Mouse (Mus musculus) thymus, postnatal 36 days (tissue): ENCODE data around the gene Uchl1.

ENCODE experiments used
- DNase-seq, 2 experiments: peaks; one replicate each; pipeline ENCODE4 v3.0.0; 2022; ENCODE audit warnings: mixed read lengths in 2 of 2

Gene Uchl1

DNA sequence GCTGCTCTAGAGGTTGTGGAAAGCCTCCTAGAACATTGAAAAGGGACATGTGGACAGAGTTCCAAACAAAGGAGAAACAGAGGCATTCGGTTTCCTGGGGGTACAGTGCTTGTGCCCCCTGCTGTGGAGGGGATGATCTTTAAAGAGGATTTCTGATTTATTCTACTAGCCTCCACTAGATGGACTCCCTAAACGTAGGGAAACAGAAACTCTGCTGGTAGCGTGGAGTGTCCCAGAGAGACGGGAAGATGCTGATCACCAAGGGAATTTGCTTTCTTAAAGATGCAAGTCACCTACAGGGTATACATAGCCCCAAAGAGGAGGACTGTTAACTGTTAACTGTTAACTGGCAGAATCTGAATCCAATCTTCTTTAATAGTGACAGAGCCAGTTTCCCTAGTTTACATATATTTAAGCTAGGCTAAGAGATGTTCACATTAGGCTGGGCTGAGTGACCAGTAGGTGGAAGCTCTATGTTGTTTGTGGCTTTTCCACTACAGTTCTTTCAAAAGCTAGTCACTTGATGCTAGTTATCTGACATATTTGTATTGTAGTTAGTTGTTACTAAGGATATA, 34.6 kb downstream of the Uchl1 start:
- no peak for DNase-seq

DNA sequence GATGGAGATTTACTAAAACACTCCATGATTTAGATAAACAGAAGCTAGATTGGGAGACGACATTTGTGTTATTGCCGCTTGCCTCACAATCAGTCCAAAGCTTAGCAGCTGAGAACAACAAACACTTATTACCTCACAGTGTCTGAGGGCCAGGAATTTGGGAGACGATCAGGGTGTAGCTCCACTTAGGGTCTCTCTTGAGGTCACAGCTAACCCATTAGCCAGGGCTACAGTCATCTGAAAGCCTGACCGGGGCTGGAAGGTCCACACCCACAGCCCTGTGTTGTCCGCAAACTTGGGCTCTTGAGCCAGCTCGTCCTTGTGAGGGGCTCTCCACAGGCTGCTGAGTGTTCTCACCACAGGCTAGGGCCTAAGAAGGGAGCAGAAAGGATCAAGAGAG, 36.9 kb downstream of the Uchl1 start:
- no peak for DNase-seq

DNA sequence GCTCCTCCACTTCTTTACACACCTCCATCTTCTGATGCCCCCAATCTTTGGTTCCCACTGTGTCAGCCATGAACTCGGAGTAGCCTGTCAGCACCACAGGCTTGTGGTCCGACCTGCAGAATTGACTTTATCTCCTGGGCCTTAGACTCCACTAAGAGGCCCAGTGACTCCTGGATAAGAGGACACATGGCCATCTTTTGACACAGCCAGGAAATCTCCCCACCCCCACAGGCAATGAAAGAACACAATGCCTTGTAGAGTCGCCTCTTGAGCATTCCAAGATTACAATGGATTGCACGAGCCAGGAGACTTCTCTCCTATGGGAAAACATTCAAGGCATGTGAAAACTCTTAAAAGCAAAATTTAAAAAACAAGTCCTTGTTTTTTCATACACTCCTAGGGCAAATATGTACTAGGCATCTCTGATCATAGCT, 39.6 kb downstream of the Uchl1 start:
- no peak for DNase-seq

- DNase-seq: no peak
Measured at GRCm38 (mm10) chr5:66717931-66718330, 42.0 kb downstream of the Uchl1 start.

GRCm38 (mm10) chr5:66718413-66718812, 42.5 kb downstream of the Uchl1 start:
- no peak for DNase-seq

DNA sequence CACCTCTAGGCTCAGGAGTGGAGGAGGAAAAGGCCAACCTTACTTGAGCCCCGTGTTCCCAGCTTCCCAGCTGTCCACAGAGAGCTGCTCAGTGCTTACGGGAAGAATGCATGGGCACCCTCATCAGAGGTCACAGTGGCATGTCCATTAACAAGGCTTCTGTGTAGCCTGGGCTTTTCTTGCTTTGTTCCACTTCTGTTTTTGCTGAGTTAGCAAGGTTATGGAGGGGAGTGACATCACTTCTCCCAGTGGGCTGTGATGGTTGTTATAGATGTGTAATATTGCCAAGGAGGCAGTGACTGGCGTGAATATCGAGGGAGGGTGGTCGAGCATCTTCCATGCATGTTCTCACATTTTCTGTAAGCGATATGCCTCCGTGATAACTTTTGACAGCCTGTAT, 43.0 kb downstream of the Uchl1 start:
- DNase-seq: no peak

DNA sequence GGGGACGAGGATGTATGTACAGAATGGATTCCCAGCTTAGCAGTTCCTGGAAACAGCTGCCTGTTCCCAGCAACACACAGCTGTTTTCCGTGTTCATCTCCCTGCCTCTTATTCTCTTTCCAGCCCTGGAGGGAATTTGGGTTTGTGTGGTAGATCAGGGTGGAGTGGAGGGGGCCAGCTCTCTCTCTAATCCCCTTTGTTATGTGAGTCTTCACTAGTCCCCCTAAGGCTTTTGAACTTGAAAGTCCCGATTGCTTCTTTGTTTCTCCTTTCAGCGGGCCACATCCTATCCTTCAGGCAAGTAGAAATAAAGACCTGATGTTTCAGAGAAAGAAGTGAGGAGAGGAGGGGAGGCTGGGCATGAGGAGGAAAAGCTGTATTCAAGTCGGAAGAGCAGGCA, 45.0 kb downstream of the Uchl1 start:
- no peak for DNase-seq

DNA sequence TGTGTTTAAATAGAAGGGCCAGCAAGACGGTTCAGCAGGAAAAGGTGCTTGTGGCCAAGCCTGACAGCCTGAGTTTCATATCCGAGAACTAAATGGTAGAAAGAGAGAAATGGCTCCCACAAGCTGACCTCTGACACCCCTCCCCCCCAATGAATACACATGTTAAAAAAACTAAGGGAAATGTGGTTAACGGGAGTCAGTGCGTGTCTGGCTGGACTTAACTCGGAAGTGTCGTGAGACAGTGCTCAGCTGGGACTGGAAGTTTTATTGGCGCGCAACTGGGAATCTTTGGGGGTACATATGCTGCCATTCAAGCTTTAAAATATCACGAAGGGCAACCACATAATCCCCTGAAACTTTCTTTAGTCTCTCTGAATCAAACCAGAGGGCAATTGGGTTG, 46.7 kb downstream of the Uchl1 start:
- DNase-seq: no peak

DNA sequence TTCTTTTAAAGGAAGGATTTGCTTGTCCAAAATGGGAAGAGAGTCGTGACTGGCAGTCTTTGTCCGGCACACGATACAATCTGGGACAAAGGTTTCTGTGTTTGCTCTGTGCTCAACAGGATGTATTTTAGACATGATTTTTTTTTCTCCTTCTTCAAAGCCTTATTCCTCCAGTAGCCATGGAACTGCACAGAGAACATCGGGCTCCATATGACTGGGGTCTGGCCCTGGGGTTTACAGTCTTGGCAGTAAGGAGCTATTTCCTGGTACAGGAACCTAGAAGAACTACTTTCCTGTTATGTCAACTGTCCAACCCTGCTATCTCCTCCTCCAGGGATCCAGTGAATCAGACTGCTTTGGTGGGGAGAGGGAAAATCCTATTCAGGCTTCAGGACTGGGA, 47.1 kb downstream of the Uchl1 start:
- DNase-seq: no peak

GRCm38 (mm10) chr5:66723626-66724025, 47.7 kb downstream of the Uchl1 start:
- DNase-seq: no peak

DNA sequence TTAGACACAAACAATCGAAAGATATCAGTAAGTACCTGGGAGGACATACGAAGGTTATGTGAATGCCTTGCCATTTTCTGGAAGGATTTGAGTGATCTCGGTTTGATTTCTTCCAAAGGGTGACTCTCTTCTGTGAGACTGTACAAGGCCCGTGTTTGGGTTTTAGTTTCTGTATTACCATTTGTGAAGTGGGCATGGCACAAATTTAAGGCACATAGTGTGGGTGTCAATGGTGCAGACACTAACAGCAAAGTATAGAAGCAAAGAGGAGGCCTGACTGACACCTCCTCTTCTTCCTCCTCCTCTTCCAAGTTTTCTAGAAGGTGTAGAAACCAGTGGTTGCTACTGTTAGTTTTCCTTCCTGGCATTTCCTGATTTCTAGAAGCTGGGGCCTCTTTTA, 53.4 kb downstream of the Uchl1 start:
- no peak for DNase-seq

GRCm38 (mm10) chr5:66730621-66731301, 54.9 kb downstream of the Uchl1 start:
- DNase-seq: no peak

GRCm38 (mm10) chr5:66731302-66731697, 55.4 kb downstream of the Uchl1 start:
- no peak for DNase-seq

DNA sequence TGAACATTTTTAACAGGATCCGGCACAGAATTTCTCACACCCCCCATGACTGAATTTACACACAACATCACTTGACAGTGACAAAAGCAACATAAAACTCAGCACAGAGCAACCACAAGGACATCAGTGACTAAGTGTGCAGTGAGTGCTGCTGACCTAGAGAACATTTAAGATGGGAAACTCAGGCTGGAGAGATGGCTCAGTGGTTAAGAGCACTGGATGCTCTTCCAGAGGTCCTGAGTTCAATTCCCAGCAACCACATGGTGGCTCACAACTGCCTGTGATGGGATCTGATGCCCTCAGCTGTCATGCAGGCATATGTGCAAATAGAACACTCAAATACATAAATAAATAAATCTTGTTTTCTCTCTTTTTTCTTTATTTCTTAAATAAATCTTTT, 57.7 kb downstream of the Uchl1 start:
- DNase-seq: no peak
